Mouse (Mus musculus): ENCODE results near the gene Pde2a. TPM values are rescaled to one million over a fixed set of nuclear protein-coding genes. Genes with fewer than 3 reads are reported as not detected.
A peak's percentile ranks its signal among the peaks of the same experiment; 100 is the strongest.

Pde2a gene
- polyA plus RNA-seq (2014; fragmentation: Nextera tagmentation; extraction: Ambion mirVana) = 6.9 TPM in 2 replicates

DNA sequence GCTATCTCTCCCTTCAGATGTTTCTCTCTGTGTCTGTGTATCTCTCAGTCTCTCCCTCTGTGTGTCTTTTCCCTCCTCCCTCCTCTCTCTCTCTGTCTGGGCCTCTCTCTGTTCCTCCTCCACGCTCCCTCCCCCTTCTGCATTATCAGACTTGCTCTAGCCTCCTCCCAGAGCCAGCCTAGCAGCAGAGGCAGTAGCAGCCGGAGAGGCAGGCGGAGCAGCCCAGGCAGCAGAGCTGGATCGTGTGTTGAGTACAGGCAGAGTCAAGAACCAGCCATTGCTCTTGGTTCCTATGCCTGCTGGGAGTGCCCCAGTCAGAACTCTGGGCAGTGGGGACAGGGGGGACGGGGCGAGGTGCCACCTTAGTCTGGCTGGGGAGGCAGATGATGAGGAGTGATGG is at the start of gene Pde2a:
Gene Pde2a, plus strand, starts transcription at position 163 of the 400 bp plus-strand sequence.
- ATAC-seq (ENCODE audit: insufficient number of reproducible peaks, low FRiP score, low TSS enrichment, low read depth) (no peak), DNase-seq (ENCODE audit: low spot score) (no peak)

DNA sequence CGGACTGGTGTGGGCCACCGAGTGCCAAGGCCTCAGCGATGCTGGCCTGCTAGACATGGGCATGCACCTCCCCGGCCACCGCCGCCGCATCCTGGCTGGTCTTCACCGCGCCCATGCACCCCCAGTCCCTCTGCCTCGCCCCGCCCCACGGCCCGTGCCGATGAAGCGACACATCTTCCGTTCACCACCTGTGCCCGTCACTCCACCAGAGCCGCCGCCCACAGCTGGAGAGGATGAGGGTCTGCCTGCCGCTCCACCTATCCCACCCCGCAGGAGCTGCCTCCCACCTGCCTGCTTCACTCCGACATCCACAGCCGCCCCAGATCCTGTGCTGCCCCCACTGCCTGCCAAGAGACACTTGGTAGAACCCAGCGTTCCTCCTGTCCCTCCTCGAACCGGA is 48.4 kb upstream of the Pde2a start:
- H3K27me3 ChIP-seq (ENCODE audit: control insufficient read depth, insufficient read depth, low read length) = no peaks in the 10 kb centered on the region
- peaks cover 4% of the 10 kb centered on the region for H3K4me1 ChIP-seq (ENCODE audit: control insufficient read depth, insufficient read depth, low read length)
- no peak overlapping the region for H3K9ac ChIP-seq (ENCODE audit: low read length)
- ATAC-seq (ENCODE audit: insufficient number of reproducible peaks, low FRiP score, low TSS enrichment, low read depth) = no peak
- no peak for DNase-seq (ENCODE audit: low spot score)
- H3K27ac ChIP-seq (replicated peaks; ENCODE audit: low read depth, low read length) = no peak overlapping the region
- H3K4me3 ChIP-seq (ENCODE audit: low read depth, low read length) = no peak overlapping the region
- no peaks in the 10 kb centered on the region for H3K9me3 ChIP-seq (ENCODE audit: control insufficient read depth, low read length)
- H3K4me2 ChIP-seq (ENCODE audit: low read depth, severe bottlenecking) = no peak overlapping the region
- WGBS = 80% methylated on average over 26 of the region's 26 CpGs
- H3K36me3 ChIP-seq (ENCODE audit: control insufficient read depth, insufficient read depth, low read length) = no peaks in the 10 kb centered on the region

More for the DNA sequence above, at the start of gene Pde2a:
- Histone ChIP-seq H3K9ac (ENCODE audit: low read length) (no peak within 1 kb of the TSS), H3K4me2 (ENCODE audit: low read depth, severe bottlenecking) (no peak within 1 kb of the TSS), H3K36me3 (ENCODE audit: control insufficient read depth, insufficient read depth, low read length) (no peaks in the 10 kb centered on the region), H3K27ac (replicated peaks; ENCODE audit: low read depth, low read length) (no peak within 1 kb of the TSS), H3K4me1 (ENCODE audit: control insufficient read depth, insufficient read depth, low read length) (no peaks in the 10 kb centered on the region), H3K9me3 (ENCODE audit: control insufficient read depth, low read length) (no peaks in the 10 kb centered on the region), H3K27me3 (ENCODE audit: control insufficient read depth, insufficient read depth, low read length) (no peaks in the 10 kb centered on the region), H3K4me3 (ENCODE audit: low read depth, low read length) (no peak within 1 kb of the TSS)
- WGBS = 20% methylated on average over 6 of the region's 6 CpGs

DNA sequence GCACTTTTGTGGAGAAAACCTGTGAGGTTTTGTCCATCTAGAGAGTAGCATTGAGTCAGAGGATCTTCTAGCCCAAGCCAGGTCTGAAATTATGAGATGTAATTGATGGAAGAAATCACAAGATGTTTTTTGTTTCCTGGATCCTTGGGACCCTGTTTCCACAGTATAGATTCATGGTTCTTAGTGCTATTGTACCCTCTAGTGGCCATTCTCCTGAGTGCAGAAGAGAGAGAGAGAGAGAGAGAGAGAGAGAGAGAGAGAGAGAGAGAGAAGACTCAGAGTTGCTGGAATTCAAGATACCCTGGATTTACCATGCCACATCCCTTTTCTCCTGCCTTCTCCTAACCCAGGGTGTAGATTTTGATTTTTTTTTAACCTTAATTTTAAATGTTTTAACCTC is 47.3 kb upstream of the Pde2a start:
- peaks cover 8% of the 10 kb centered on the region for H3K4me1 ChIP-seq (ENCODE audit: control insufficient read depth, insufficient read depth, low read length)
- H3K27ac ChIP-seq (replicated peaks; ENCODE audit: low read depth, low read length) = no peak overlapping the region
- no peak for DNase-seq (ENCODE audit: low spot score)
- no peaks in the 10 kb centered on the region for H3K36me3 ChIP-seq (ENCODE audit: control insufficient read depth, insufficient read depth, low read length)
- no peak for ATAC-seq (ENCODE audit: insufficient number of reproducible peaks, low FRiP score, low TSS enrichment, low read depth)
- H3K4me3 ChIP-seq (ENCODE audit: low read depth, low read length) = no peak overlapping the region
- no peaks in the 10 kb centered on the region for H3K27me3 ChIP-seq (ENCODE audit: control insufficient read depth, insufficient read depth, low read length)
- no peak overlapping the region for H3K9ac ChIP-seq (ENCODE audit: low read length)
- no peak overlapping the region for H3K4me2 ChIP-seq (ENCODE audit: low read depth, severe bottlenecking)
- H3K9me3 ChIP-seq (ENCODE audit: control insufficient read depth, low read length) = no peaks in the 10 kb centered on the region

DNA sequence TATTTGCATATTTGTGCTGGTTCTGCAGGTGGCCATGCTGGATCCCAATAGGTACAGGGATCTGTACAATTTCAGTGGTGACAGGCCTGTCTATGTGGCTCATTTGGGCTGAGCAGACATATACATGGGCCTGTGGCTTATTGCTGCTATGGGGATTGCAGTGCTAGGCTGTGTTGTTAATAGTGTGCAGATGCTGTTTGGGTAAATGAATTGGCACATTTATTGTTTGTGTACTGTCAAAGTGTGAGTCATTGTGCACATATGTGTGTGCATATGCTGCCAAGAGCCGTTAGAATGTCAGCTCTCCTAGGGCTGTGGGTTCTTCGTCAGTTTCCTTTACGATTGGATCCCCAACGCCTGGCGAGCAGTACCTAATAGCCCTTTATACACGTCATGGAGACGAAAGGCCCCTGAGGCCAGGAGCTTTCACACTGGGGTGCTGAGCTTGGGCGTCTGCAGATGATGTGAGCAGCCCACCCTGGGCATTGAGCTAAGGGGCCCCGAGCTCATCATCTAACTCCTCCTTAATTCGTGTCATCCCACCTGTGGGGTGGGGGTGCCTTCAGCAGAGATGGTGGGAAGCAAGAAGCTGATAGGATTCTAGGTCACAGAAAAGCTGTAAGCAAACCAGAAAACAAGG is 44.7 kb upstream of the Pde2a start:
- H3K36me3 ChIP-seq (ENCODE audit: control insufficient read depth, insufficient read depth, low read length) = no peaks in the 10 kb centered on the region
- no peak overlapping the region; the same call in 1 of the 2 replicates for H3K27ac ChIP-seq (replicated peaks; ENCODE audit: low read depth, low read length)
- H3K4me2 ChIP-seq (ENCODE audit: low read depth, severe bottlenecking) = no peak overlapping the region
- WGBS = 56% methylated on average over 10 of the region's 10 CpGs
- H3K27me3 ChIP-seq (ENCODE audit: control insufficient read depth, insufficient read depth, low read length) = no peaks in the 10 kb centered on the region
- no peaks in the 10 kb centered on the region for H3K9me3 ChIP-seq (ENCODE audit: control insufficient read depth, low read length)
- peaks cover 8% of the 10 kb centered on the region for H3K4me1 ChIP-seq (ENCODE audit: control insufficient read depth, insufficient read depth, low read length)
- ATAC-seq (ENCODE audit: insufficient number of reproducible peaks, low FRiP score, low TSS enrichment, low read depth) = no peak
- H3K4me3 ChIP-seq (ENCODE audit: low read depth, low read length) = no peak overlapping the region
- no peak for DNase-seq (ENCODE audit: low spot score)
- H3K9ac ChIP-seq (ENCODE audit: low read length) = no peak overlapping the region

DNA sequence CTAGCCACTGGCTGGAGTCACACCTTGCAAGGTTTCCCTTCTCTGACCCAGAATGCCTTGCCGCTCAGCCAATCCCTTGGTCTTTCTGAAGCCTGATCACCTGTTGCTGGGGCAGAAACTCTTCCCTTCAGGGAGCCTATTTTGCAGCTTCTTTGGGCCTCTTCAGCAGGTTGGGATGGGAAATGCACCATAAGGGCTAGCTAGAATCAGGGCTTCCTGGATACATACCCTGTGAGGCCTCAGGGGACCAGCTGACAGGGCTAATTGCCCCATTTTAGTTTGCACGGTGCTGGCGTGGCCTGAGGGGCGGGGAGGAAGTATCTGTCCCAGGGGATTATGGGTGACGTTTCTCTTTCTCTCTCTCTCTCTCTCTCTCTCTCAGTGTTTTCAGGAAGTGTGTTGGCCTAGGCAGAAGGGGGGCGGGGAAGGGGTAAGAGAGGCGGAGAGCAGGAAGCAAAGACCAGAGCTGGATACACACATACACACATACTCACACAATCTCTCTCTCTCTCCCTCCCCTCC is 43.7 kb upstream of the Pde2a start:
- ATAC-seq (ENCODE audit: insufficient number of reproducible peaks, low FRiP score, low TSS enrichment, low read depth) = peak; percentile 41
- no peaks in the 10 kb centered on the region for H3K9me3 ChIP-seq (ENCODE audit: control insufficient read depth, low read length)
- no peaks in the 10 kb centered on the region for H3K27me3 ChIP-seq (ENCODE audit: control insufficient read depth, insufficient read depth, low read length)
- no peak overlapping the region for H3K27ac ChIP-seq (replicated peaks; ENCODE audit: low read depth, low read length)
- DNase-seq (ENCODE audit: low spot score) = peak; percentile 65
- H3K36me3 ChIP-seq (ENCODE audit: control insufficient read depth, insufficient read depth, low read length) = no peaks in the 10 kb centered on the region
- peak overlapping the region; percentile 33; the same call in 1 of the 2 replicates for H3K4me2 ChIP-seq (ENCODE audit: low read depth, severe bottlenecking)
- 18% methylated on average over 7 of the region's 7 CpGs for WGBS
- peaks cover 8% of the 10 kb centered on the region for H3K4me1 ChIP-seq (ENCODE audit: control insufficient read depth, insufficient read depth, low read length)
- no peak overlapping the region; the same call in 1 of the 2 replicates for H3K9ac ChIP-seq (ENCODE audit: low read length)
- no peak overlapping the region for H3K4me3 ChIP-seq (ENCODE audit: low read depth, low read length)

DNA sequence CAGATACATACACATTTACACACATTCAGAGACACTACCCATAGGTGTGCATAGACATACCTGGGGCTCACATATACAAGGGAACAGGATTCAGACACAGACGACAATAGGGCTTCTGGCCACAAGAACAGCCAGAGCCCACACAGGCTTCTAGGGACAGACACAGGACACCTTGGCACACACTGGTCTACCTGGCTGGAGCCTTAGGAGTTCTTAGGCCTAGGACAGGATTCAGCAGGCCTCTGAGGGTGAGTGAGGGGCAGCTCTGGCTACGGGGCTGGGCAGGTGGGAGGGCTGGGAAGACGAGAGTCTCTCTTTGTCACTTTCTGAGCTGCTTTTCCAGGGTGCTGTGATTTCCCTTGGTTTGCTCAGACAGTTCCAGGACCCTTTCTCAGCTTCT is 43.2 kb upstream of the Pde2a start:
- no peak overlapping the region for H3K27ac ChIP-seq (replicated peaks; ENCODE audit: low read depth, low read length)

DNA sequence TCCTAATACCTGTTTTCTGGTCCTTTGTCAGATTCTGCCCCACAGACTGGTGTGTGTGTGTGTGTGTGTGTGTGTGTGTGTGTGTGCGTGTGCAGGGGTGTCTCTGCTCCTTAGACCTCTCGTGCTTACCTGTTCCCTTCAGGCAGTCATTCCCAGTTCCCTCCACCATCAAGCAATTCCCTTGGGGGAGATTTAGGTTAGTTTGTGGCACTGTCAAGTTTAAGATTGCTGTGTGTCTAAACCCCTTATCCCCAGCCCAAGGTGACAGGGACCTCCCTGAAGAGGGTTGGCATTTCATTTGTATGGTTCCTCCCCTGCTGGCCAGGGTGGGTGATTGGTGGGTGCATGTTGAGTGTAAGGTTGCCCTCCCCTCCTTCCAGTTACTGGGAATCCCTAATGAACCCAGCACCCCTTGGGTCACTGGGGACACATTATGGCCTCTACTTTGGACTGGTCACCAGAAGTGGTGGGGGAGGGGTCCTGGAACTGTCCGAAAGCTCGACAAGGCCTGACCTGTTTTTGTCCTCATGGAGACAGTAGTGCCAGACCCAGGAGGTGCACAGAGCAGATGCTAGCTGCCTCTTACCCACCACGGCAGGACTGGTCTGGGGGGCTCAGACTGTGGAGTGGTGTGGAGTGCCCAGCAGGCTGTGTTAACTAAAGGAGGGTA is 42.6 kb upstream of the Pde2a start:
- no peak overlapping the region for H3K4me3 ChIP-seq (ENCODE audit: low read depth, low read length)
- no peaks in the 10 kb centered on the region for H3K27me3 ChIP-seq (ENCODE audit: control insufficient read depth, insufficient read depth, low read length)
- H3K9ac ChIP-seq (ENCODE audit: low read length) = no peak overlapping the region; the same call in 1 of the 2 replicates
- no peaks in the 10 kb centered on the region for H3K9me3 ChIP-seq (ENCODE audit: control insufficient read depth, low read length)
- H3K4me1 ChIP-seq (ENCODE audit: control insufficient read depth, insufficient read depth, low read length) = peaks cover 8% of the 10 kb centered on the region
- DNase-seq (ENCODE audit: low spot score) (no peak), ATAC-seq (ENCODE audit: insufficient number of reproducible peaks, low FRiP score, low TSS enrichment, low read depth) (no peak)
- H3K4me2 ChIP-seq (ENCODE audit: low read depth, severe bottlenecking) = no peak overlapping the region
- H3K36me3 ChIP-seq (ENCODE audit: control insufficient read depth, insufficient read depth, low read length) = no peaks in the 10 kb centered on the region
- H3K27ac ChIP-seq (replicated peaks; ENCODE audit: low read depth, low read length) = no peak overlapping the region
- 61% methylated on average over 5 of the region's 5 CpGs for WGBS

More for the DNA sequence above, 43.2 kb upstream of the Pde2a start:
- 65% methylated on average over 3 of the region's 3 CpGs for WGBS
- Histone ChIP-seq H3K36me3 (ENCODE audit: control insufficient read depth, insufficient read depth, low read length) (no peaks in the 10 kb centered on the region), H3K4me2 (ENCODE audit: low read depth, severe bottlenecking) (no peak overlapping the region), H3K4me3 (ENCODE audit: low read depth, low read length) (no peak overlapping the region), H3K27me3 (ENCODE audit: control insufficient read depth, insufficient read depth, low read length) (no peaks in the 10 kb centered on the region), H3K9me3 (ENCODE audit: control insufficient read depth, low read length) (no peaks in the 10 kb centered on the region), H3K9ac (ENCODE audit: low read length) (peak overlapping the region; percentile 8; the same call in 1 of the 2 replicates), H3K4me1 (ENCODE audit: control insufficient read depth, insufficient read depth, low read length) (peaks cover 8% of the 10 kb centered on the region)
- ATAC-seq (ENCODE audit: insufficient number of reproducible peaks, low FRiP score, low TSS enrichment, low read depth) = no peak; the same call in 1 of the 2 replicates
- DNase-seq (ENCODE audit: low spot score) = no peak

DNA sequence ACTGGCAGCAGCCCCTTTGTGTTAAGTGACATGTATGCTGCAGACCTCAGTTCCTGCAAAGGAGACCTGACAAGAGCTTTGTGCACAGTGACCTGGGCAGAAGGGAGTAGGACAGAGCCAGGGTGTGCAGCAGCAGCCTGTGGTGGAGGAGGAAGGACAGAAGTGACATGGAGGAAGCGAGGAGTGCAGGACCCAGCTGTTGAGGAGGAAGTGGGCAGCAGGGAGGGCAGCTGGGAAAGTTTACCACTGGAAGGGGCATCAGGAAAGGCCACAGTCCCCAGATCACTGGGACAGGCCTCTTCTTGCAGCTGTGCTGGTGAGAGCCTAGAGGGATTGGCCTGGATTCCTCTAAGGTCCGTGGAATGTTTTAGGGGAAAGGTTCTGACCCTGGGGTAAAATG is 41.8 kb upstream of the Pde2a start:
- WGBS = 75% methylated on average over 2 of the region's 2 CpGs
- DNase-seq (ENCODE audit: low spot score) = no peak
- Histone ChIP-seq H3K9ac (ENCODE audit: low read length) (no peak overlapping the region), H3K4me2 (ENCODE audit: low read depth, severe bottlenecking) (no peak overlapping the region), H3K4me1 (ENCODE audit: control insufficient read depth, insufficient read depth, low read length) (peaks cover 8% of the 10 kb centered on the region), H3K4me3 (ENCODE audit: low read depth, low read length) (no peak overlapping the region), H3K36me3 (ENCODE audit: control insufficient read depth, insufficient read depth, low read length) (no peaks in the 10 kb centered on the region), H3K27ac (replicated peaks; ENCODE audit: low read depth, low read length) (no peak overlapping the region), H3K27me3 (ENCODE audit: control insufficient read depth, insufficient read depth, low read length) (no peaks in the 10 kb centered on the region), H3K9me3 (ENCODE audit: control insufficient read depth, low read length) (no peaks in the 10 kb centered on the region)
- ATAC-seq (ENCODE audit: insufficient number of reproducible peaks, low FRiP score, low TSS enrichment, low read depth) = no peak

Measured in limb, embryonic 11.5 days (tissue).